Mouse (Mus musculus): ENCODE data around the gene Rbbp9.

Rbbp9 gene

GRCm38 (mm10) chr2:144502134-144502533 lies 48.5 kb downstream of the Rbbp9 start:
- no peak for DNase-seq (ENCODE audit: low read depth)
